In the genomic region with DNA sequence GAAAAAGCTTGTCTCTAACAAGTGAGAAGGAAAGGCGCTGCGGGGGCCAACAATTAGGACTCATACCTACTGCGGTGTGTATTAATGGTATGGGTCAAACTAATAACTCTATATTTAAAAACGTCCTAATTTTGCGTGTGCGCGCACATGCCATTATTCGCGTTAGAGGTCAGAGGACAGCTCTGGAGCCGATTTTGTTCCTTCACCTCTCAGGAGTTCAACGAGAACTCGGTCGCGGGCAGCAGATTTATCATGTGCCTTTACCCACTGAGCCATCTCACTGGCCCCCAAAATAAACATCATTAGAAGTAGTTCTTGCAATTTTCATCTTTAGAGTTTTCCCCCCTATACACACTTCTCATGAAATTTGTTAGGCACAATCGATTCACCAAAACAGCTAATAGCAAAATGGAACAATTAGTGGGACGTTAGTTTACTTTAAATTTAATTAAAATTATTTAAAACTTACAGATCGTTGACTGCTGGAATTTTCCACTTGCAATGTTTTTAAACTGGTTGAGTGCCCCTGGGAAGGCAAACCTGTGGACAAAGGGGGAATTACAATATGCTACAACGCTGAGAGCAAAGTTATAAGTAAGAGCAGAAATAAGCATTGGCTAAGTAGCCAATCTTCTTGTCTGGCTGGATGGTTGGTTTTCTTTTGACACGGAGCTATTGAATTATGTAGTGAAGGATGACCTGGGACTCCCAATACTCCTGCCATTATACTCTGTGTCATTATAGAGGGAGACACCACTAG, we compare ENCODE assay signal across 8 mouse cellular contexts. TPM values are rescaled to one million over a fixed set of nuclear protein-coding genes. Genes with fewer than 3 reads are reported as not detected.
DNase-seq lines count a peak whose midpoint lies in the region; ATAC-seq and TF ChIP-seq lines count a peak whose summit lies in the region.

No protein-coding gene starts in this region.

- H3K27me3 ChIP-seq in cerebellum, adult 2 months (ENCODE audit: control insufficient read depth, insufficient read depth, low read length), result no peaks in the 10 kb centered on the region
- no peaks in the 10 kb centered on the region for H3K27me3 ChIP-seq in ES-Bruce4 (ENCODE audit: control insufficient read depth, insufficient read depth, low read length, poor library complexity, severe bottlenecking)
- no peaks in the 10 kb centered on the region for H3K27me3 ChIP-seq in intestine, postnatal 0 days (replicated peaks; ENCODE audit: control insufficient read depth, insufficient read depth, low read length)

- no peaks in the 10 kb centered on the region for H3K9me3 ChIP-seq in ES-Bruce4 (replicated peaks; ENCODE audit: control insufficient read depth, insufficient read depth, low read length, poor library complexity, severe bottlenecking)
- H3K9me3 ChIP-seq in intestine, postnatal 0 days (ENCODE audit: control insufficient read depth), result no peaks in the 10 kb centered on the region

- peak overlapping the region; percentile 81 for H3K9ac ChIP-seq in ES-Bruce4 (ENCODE audit: low read depth, poor library complexity, severe bottlenecking)
- H3K9ac ChIP-seq in intestine, postnatal 0 days (ENCODE audit: low read depth, low read length), result peak overlapping the region; percentile 73

- peaks cover 16% of the 10 kb centered on the region for H3K36me3 ChIP-seq in ES-Bruce4 (ENCODE audit: control insufficient read depth, insufficient read depth, low read length, poor library complexity, severe bottlenecking)
- H3K36me3 ChIP-seq in intestine, postnatal 0 days (ENCODE audit: control insufficient read depth, insufficient read depth), result peaks cover 11% of the 10 kb centered on the region; the same call in 1 of the 2 replicates

- peak overlapping the region; percentile 64; the same call in 1 of the 2 replicates for H3K27ac ChIP-seq in cerebellum, adult 2 months (ENCODE audit: insufficient read depth, low read length)
- peak overlapping the region; percentile 63 for H3K27ac ChIP-seq in ES-Bruce4 (ENCODE audit: insufficient read depth, low read length)
- H3K27ac ChIP-seq in embryonic fibroblast, embryonic 13.5 days (ENCODE audit: insufficient read depth, low read length), result peak overlapping the region; percentile 86
- H3K27ac ChIP-seq in intestine, postnatal 0 days (ENCODE audit: low read depth, low read length), result peak overlapping the region; percentile 91

- no peak for ATAC-seq in intestine, postnatal 0 days
- peak; percentile 50 for ATAC-seq in megakaryocyte-erythroid progenitor cell, adult 5-6 weeks (replicated peaks; ENCODE audit: low FRiP score, low TSS enrichment, poor library complexity, severe bottlenecking)

- peak overlapping the region; percentile 61 for H3K4me2 ChIP-seq in intestine, postnatal 0 days (replicated peaks; ENCODE audit: low read depth)

- no peak for TF ChIP-seq EP300 in ES-Bruce4 (IDR thresholded peaks at IDR 0.05; ENCODE audit: insufficient read depth, low read depth, low read length)

- H3K4me3 ChIP-seq in cerebellum, adult 2 months (replicated peaks; ENCODE audit: insufficient read depth, low read depth, low read length), result peak overlapping the region; percentile 77
- peak overlapping the region; percentile 76 for H3K4me3 ChIP-seq in ES-Bruce4 (ENCODE audit: low read depth, low read length)
- H3K4me3 ChIP-seq in embryonic fibroblast, embryonic 13.5 days (ENCODE audit: insufficient read depth, low read length), result peak overlapping the region; percentile 99
- peak overlapping the region; percentile 68 for H3K4me3 ChIP-seq in intestine, postnatal 0 days (ENCODE audit: low read depth, low read length)

- H3K4me1 ChIP-seq in cerebellum, adult 2 months (ENCODE audit: control insufficient read depth, insufficient read depth, low read length), result peaks cover 10% of the 10 kb centered on the region; the same call in 1 of the 2 replicates
- no peaks in the 10 kb centered on the region for H3K4me1 ChIP-seq in ES-Bruce4 (ENCODE audit: control insufficient read depth, insufficient read depth, low read length)
- H3K4me1 ChIP-seq in embryonic fibroblast, embryonic 13.5 days (ENCODE audit: control insufficient read depth, insufficient read depth, low read length), result peaks cover 3% of the 10 kb centered on the region; the same call in 1 of the 2 replicates
- no peaks in the 10 kb centered on the region for H3K4me1 ChIP-seq in intestine, postnatal 0 days (replicated peaks; ENCODE audit: control insufficient read depth, insufficient read depth, low read length)

- no peak for TF ChIP-seq CTCF in cerebellum, adult 2 months (IDR thresholded peaks at IDR 0.05; ENCODE audit: borderline replicate concordance, insufficient read depth, low read depth, low read length)
- TF ChIP-seq CTCF in ES-Bruce4 (IDR thresholded peaks at IDR 0.05; ENCODE audit: low read depth, low read length), result no peak
- no peak for TF ChIP-seq CTCF in embryonic fibroblast, embryonic 13.5 days (IDR thresholded peaks at IDR 0.05; ENCODE audit: borderline replicate concordance, insufficient read depth, low read length)
- peak; percentile 50 for TF ChIP-seq CTCF in intestine, postnatal 0 days (IDR thresholded peaks at IDR 0.05; ENCODE audit: low read depth)

- TF ChIP-seq POLR2A in cerebellum, adult 2 months (IDR thresholded peaks at IDR 0.05; ENCODE audit: borderline replicate concordance, insufficient read depth, low read length), result no peak
- no peak for TF ChIP-seq POLR2A in ES-Bruce4 (IDR thresholded peaks at IDR 0.05; ENCODE audit: insufficient read depth, low read length)
- TF ChIP-seq POLR2A in embryonic fibroblast, embryonic 13.5 days (IDR thresholded peaks at IDR 0.05; ENCODE audit: low read depth, low read length), result no peak; the same call in 1 of the 2 replicates

- DNase-seq in cerebellum, adult 2 months, result no peak
- DNase-seq in cerebellum, adult 18-20 months, result no peak
- DNase-seq in layer of hippocampus, postnatal 14 days (ENCODE audit: low spot score in 2 of 2), result no peak
- DNase-seq in cerebellum, postnatal 25 days, result no peak

- WGBS in cerebellum, adult 2 months, result 12% methylated on average over 19 of the region's 19 CpGs
- WGBS in intestine, postnatal 0 days, result 7% methylated on average over 19 of the region's 19 CpGs

RNA-seq across cellular contexts. Expression of a gene that starts 0.9 kb away (rescaled TPM):
- 23.2 and 23.7 TPM in 2 replicates for polyA plus RNA-seq in cerebellum, adult 2 months (2012; rRNA removed)
- polyA plus RNA-seq in ES-Bruce4 (2011; ENCODE audit: insufficient read depth, insufficient read length, low read depth, missing spikeins), result 80.4 and 84.0 TPM in 2 replicates
- 18.9 and 21.1 TPM in 2 replicates for polyA plus RNA-seq in embryonic fibroblast, embryonic 13.5 days (2011; ENCODE audit: insufficient read length, low read depth, missing spikeins)
- polyA plus RNA-seq in intestine, postnatal 0 days (2015; fragmentation: Nextera tagmentation; extraction: Ambion mirVana), result 9.5 and 10.3 TPM in 2 replicates
- 40.4 and 50.3 TPM in 2 replicates for total RNA-seq in megakaryocyte-erythroid progenitor cell, adult 5-6 weeks (2014; fragmentation: Nextera tagmentation)
- total RNA-seq in megakaryocyte-erythroid progenitor cell, adult 5-6 weeks (2017), result 28.8 and 44.3 TPM in 2 replicates
- total RNA-seq in layer of hippocampus, postnatal 14 days (2021), result 10 to 100 TPM; 13.5 to 15.6 TPM

RNA-seq across cellular contexts. Expression of a gene that starts 1.0 kb away (rescaled TPM):
- polyA plus RNA-seq in cerebellum, adult 2 months (2012; rRNA removed), result 92.8 and 96.7 TPM in 2 replicates
- 72.8 and 77.1 TPM in 2 replicates for polyA plus RNA-seq in ES-Bruce4 (2011; ENCODE audit: insufficient read depth, insufficient read length, low read depth, missing spikeins)
- polyA plus RNA-seq in embryonic fibroblast, embryonic 13.5 days (2011; ENCODE audit: insufficient read length, low read depth, missing spikeins), result 44.9 and 47.1 TPM in 2 replicates
- 24.8 and 26.8 TPM in 2 replicates for polyA plus RNA-seq in intestine, postnatal 0 days (2015; fragmentation: Nextera tagmentation; extraction: Ambion mirVana)
- total RNA-seq in megakaryocyte-erythroid progenitor cell, adult 5-6 weeks (2014; fragmentation: Nextera tagmentation), result 65.2 and 101 TPM in 2 replicates
- 40.5 and 66.1 TPM in 2 replicates for total RNA-seq in megakaryocyte-erythroid progenitor cell, adult 5-6 weeks (2017)
- 10 to 100 TPM; 24.0 to 27.4 TPM for total RNA-seq in layer of hippocampus, postnatal 14 days (2021)

RNA-seq across cellular contexts. Expression of a gene that starts 45.3 kb away (rescaled TPM):
- polyA plus RNA-seq in cerebellum, adult 2 months (2012; rRNA removed), result 8.3 and 8.7 TPM in 2 replicates
- polyA plus RNA-seq in ES-Bruce4 (2011; ENCODE audit: insufficient read depth, insufficient read length, low read depth, missing spikeins), result 11.0 and 13.1 TPM in 2 replicates
- polyA plus RNA-seq in embryonic fibroblast, embryonic 13.5 days (2011; ENCODE audit: insufficient read length, low read depth, missing spikeins), result 7.1 and 10.6 TPM in 2 replicates
- 5.1 and 5.6 TPM in 2 replicates for polyA plus RNA-seq in intestine, postnatal 0 days (2015; fragmentation: Nextera tagmentation; extraction: Ambion mirVana)
- total RNA-seq in megakaryocyte-erythroid progenitor cell, adult 5-6 weeks (2014; fragmentation: Nextera tagmentation), result 7.4 and 7.5 TPM in 2 replicates
- 7.3 and 11.4 TPM in 2 replicates for total RNA-seq in megakaryocyte-erythroid progenitor cell, adult 5-6 weeks (2017)
- 10 to 100 TPM in 1 of 2 experiments, 1 to 10 TPM in 1; 9.9 to 10.6 TPM for total RNA-seq in layer of hippocampus, postnatal 14 days (2021)

RNA-seq across cellular contexts. Expression of a gene that starts 49.1 kb away (rescaled TPM):
- polyA plus RNA-seq in cerebellum, adult 2 months (2012; rRNA removed), result 0.16 and 0.40 TPM in 2 replicates
- 4.2 and 6.8 TPM in 2 replicates for polyA plus RNA-seq in ES-Bruce4 (2011; ENCODE audit: insufficient read depth, insufficient read length, low read depth, missing spikeins)
- polyA plus RNA-seq in embryonic fibroblast, embryonic 13.5 days (2011; ENCODE audit: insufficient read length, low read depth, missing spikeins), result not detected in 2 replicates
- 0.13 TPM in 1 of 2 replicates, not detected in the other for polyA plus RNA-seq in intestine, postnatal 0 days (2015; fragmentation: Nextera tagmentation; extraction: Ambion mirVana)
- not detected in 2 replicates for total RNA-seq in megakaryocyte-erythroid progenitor cell, adult 5-6 weeks (2014; fragmentation: Nextera tagmentation)
- not detected in 2 replicates for total RNA-seq in megakaryocyte-erythroid progenitor cell, adult 5-6 weeks (2017)
- total RNA-seq in layer of hippocampus, postnatal 14 days (2021), result under 1 TPM; 0.69 to 0.71 TPM
